Mouse (Mus musculus): ENCODE measurements at regions not wholly inside any gene's neighbourhood (a gene's known extent, or its start where the extent isn't known, plus 50 kb on each side); places are given as distances from the start of the nearest gene placed in this dataset.

GRCm38 (mm10) chr11:7562029-7562428, 348.3 kb upstream of the Igfbp3 start:
- no peak for ATAC-seq (ENCODE audit: low FRiP score, low read depth)
- no peak overlapping the region for H3K27ac ChIP-seq
- 30% methylated on average over 2 of the region's 2 CpGs for WGBS
- no peaks in the 10 kb centered on the region for H3K9me3 ChIP-seq
- H3K4me1 ChIP-seq = no peaks in the 10 kb centered on the region
- H3K27me3 ChIP-seq = no peaks in the 10 kb centered on the region
- no peak overlapping the region for H3K9ac ChIP-seq
- no peak overlapping the region for H3K4me3 ChIP-seq
- H3K36me3 ChIP-seq = no peaks in the 10 kb centered on the region
- no peak overlapping the region for H3K4me2 ChIP-seq (replicated peaks)

- WGBS = 59% methylated on average over 1 of the region's 1 CpGs
- H3K36me3 ChIP-seq = no peaks in the 10 kb centered on the region
- ATAC-seq (ENCODE audit: low FRiP score, low read depth) = no peak
- no peak overlapping the region for H3K4me3 ChIP-seq
- no peak overlapping the region for H3K9ac ChIP-seq
- H3K27me3 ChIP-seq = no peaks in the 10 kb centered on the region
- H3K4me1 ChIP-seq = no peaks in the 10 kb centered on the region
- H3K9me3 ChIP-seq = no peaks in the 10 kb centered on the region
- no peak overlapping the region for H3K27ac ChIP-seq
- H3K4me2 ChIP-seq (replicated peaks) = no peak overlapping the region
Measured at GRCm38 (mm10) chr11:7561437-7561836, 347.7 kb upstream of the Igfbp3 start.

- H3K4me3 ChIP-seq = no peak overlapping the region
- 76% methylated on average over 6 of the region's 6 CpGs for WGBS
- no peak overlapping the region for H3K27ac ChIP-seq
- no peaks in the 10 kb centered on the region for H3K36me3 ChIP-seq
- no peak overlapping the region for H3K4me2 ChIP-seq (replicated peaks)
- no peak overlapping the region for H3K9ac ChIP-seq
- H3K9me3 ChIP-seq = no peaks in the 10 kb centered on the region
- no peaks in the 10 kb centered on the region for H3K4me1 ChIP-seq
- no peaks in the 10 kb centered on the region for H3K27me3 ChIP-seq
- ATAC-seq (ENCODE audit: low FRiP score, low read depth) = no peak
Measured at GRCm38 (mm10) chr11:7555613-7556274, 342.0 kb upstream of the Igfbp3 start.

GRCm38 (mm10) chr11:7552154-7552553, 338.4 kb upstream of the Igfbp3 start:
- Histone ChIP-seq H3K4me1 (no peaks in the 10 kb centered on the region), H3K4me2 (replicated peaks) (no peak overlapping the region), H3K9ac (no peak overlapping the region), H3K4me3 (no peak overlapping the region), H3K27ac (no peak overlapping the region), H3K36me3 (no peaks in the 10 kb centered on the region), H3K27me3 (no peaks in the 10 kb centered on the region), H3K9me3 (no peaks in the 10 kb centered on the region)
- WGBS = 86% methylated on average over 3 of the region's 3 CpGs
- ATAC-seq (ENCODE audit: low FRiP score, low read depth) = no peak

- H3K36me3 ChIP-seq = no peaks in the 10 kb centered on the region
- H3K27me3 ChIP-seq = no peaks in the 10 kb centered on the region
- no peak overlapping the region for H3K4me3 ChIP-seq
- H3K27ac ChIP-seq = no peak overlapping the region
- H3K9ac ChIP-seq = no peak overlapping the region
- ATAC-seq (ENCODE audit: low FRiP score, low read depth) = no peak
- H3K4me1 ChIP-seq = no peaks in the 10 kb centered on the region
- H3K9me3 ChIP-seq = no peaks in the 10 kb centered on the region
- WGBS = 74% methylated on average over 2 of the region's 2 CpGs
- no peak overlapping the region for H3K4me2 ChIP-seq (replicated peaks)
Measured at GRCm38 (mm10) chr11:7547796-7548195, 334.1 kb upstream of the Igfbp3 start.

DNA sequence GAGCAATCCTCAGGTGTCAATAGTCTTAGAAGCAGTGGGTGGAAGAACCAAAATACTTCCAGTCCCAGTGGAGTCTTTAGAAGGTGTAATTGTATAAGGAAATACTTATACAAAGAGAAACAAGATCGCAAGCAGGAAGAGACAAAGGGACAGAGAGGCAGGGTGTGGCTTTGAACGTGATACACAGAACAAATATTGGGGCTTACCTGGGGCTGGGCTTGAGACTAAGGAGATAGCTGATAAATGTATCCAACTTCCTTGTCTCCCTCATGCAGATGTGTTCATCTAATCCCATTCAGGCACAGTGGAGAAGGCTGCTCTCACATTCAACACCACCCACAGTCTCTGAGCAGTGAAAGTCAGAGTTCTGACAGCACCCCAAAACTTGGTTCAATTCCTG, 331.9 kb upstream of the Igfbp3 start:
- WGBS = 65% methylated on average over 2 of the region's 2 CpGs
- Histone ChIP-seq H3K9ac (no peak overlapping the region), H3K36me3 (no peaks in the 10 kb centered on the region), H3K27me3 (no peaks in the 10 kb centered on the region), H3K4me2 (replicated peaks) (no peak overlapping the region), H3K4me1 (no peaks in the 10 kb centered on the region), H3K4me3 (no peak overlapping the region), H3K27ac (no peak overlapping the region), H3K9me3 (no peaks in the 10 kb centered on the region)
- ATAC-seq (ENCODE audit: low FRiP score, low read depth) = no peak

GRCm38 (mm10) chr11:7534590-7534989, 320.9 kb upstream of the Igfbp3 start:
- Histone ChIP-seq H3K9ac (no peak overlapping the region), H3K27me3 (no peaks in the 10 kb centered on the region), H3K27ac (no peak overlapping the region), H3K4me1 (0 out of 2 replicates have a peak, but pooled peaks cover 6% of the 10 kb centered on the region), H3K4me2 (replicated peaks) (no peak overlapping the region), H3K9me3 (peaks cover 11% of the 10 kb centered on the region), H3K4me3 (no peak overlapping the region), H3K36me3 (no peaks in the 10 kb centered on the region)
- no peak for ATAC-seq (ENCODE audit: low FRiP score, low read depth)
- 32% methylated on average over 2 of the region's 2 CpGs for WGBS

DNA sequence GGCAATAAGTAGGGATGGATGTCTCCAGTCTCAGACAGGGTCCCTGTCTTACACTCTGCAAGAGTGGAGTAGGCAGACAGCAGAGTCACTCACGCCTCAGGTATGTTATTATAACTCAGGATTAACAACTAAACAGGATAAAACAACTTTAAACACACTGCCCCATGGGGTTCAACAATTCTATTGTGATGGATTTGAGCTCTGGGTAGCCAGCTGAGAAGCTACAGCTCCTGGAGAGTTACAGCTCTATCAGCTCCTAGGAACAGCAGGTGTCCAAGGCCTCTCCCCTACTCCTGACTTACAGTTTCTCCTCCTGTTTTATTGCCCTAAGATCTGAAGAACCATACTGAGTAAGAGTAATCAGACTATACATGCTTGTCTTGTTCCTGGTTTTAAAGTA, 319.6 kb upstream of the Igfbp3 start:
- Histone ChIP-seq H3K9me3 (peaks cover 11% of the 10 kb centered on the region), H3K9ac (no peak overlapping the region), H3K36me3 (no peaks in the 10 kb centered on the region), H3K27me3 (no peaks in the 10 kb centered on the region), H3K4me3 (no peak overlapping the region), H3K4me2 (replicated peaks) (no peak overlapping the region), H3K27ac (no peak overlapping the region), H3K4me1 (0 out of 2 replicates have a peak, but pooled peaks cover 6% of the 10 kb centered on the region)
- no peak for ATAC-seq (ENCODE audit: low FRiP score, low read depth)
- WGBS = 34% methylated on average over 1 of the region's 1 CpGs

DNA sequence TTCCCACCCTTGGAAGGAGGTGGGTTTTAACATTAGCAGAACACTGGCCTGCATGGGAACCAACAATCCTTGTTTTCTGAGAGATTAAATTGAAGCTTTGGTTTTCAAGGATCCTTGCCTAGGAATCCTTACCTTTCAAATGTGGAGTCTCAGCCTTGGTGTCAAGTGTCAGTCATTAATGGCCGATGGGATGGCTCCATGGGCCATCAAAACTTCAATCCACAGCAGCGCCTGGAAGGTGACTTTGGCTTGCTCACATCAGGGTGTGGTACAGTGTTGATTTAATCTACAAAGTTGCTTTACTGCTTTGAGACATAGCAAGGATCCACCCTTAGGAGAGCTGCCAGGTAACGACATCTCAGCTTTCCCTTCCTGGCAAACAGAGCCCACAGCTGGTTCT, 318.1 kb upstream of the Igfbp3 start:
- 70% methylated on average over 3 of the region's 3 CpGs for WGBS
- no peaks in the 10 kb centered on the region for H3K36me3 ChIP-seq
- H3K9ac ChIP-seq = no peak overlapping the region
- 0 out of 2 replicates have a peak, but pooled peaks cover 6% of the 10 kb centered on the region for H3K4me1 ChIP-seq
- H3K9me3 ChIP-seq = peaks cover 8% of the 10 kb centered on the region
- H3K4me3 ChIP-seq = no peak overlapping the region
- no peak for ATAC-seq (ENCODE audit: low FRiP score, low read depth)
- H3K27me3 ChIP-seq = no peaks in the 10 kb centered on the region
- no peak overlapping the region for H3K4me2 ChIP-seq (replicated peaks)
- no peak overlapping the region for H3K27ac ChIP-seq

DNA sequence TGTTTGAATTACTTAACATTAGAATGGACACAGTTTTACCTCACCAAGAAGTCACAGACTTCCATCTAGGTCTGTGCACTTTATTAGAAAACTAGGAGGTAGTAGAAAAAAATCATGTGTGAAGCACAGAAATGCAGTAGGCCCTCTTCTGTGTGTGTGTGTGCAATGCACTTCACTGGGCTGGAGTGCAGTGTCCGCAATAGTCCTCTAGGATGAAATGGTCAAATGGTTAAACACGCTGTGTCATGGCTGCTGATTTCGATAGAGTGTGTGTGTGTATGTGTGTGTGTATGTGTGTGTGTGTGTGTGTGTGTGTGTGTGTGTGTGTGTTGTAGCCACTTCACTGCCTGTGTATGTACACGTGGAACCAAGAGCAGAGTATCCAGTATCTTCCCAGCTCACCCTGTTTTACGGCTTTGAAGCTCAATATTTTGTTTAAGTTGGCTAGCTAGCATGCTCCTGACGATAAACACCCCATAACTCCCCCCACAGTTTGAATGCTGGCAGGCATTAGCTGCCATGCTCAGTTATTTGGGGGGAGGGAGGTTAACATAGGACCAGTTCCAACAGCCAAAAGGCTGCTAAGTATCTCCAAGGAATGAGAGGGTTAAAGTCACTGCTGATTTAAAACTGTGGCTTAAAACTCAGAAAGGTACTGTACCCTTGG, 316.9 kb upstream of the Igfbp3 start:
- ATAC-seq (ENCODE audit: low FRiP score, low read depth) = peak; percentile 32; the same call in 1 of the 2 replicates

GRCm38 (mm10) chr11:7519556-7519955, 305.8 kb upstream of the Igfbp3 start:
- Histone ChIP-seq H3K27ac (no peak overlapping the region), H3K27me3 (no peaks in the 10 kb centered on the region), H3K36me3 (no peaks in the 10 kb centered on the region), H3K4me2 (replicated peaks) (no peak overlapping the region), H3K4me3 (no peak overlapping the region), H3K4me1 (no peaks in the 10 kb centered on the region), H3K9ac (no peak overlapping the region), H3K9me3 (0 out of 2 replicates have a peak, but pooled peaks cover 3% of the 10 kb centered on the region)
- WGBS = 58% methylated on average over 2 of the region's 2 CpGs
- ATAC-seq (ENCODE audit: low FRiP score, low read depth) = no peak

More for the DNA sequence above, 316.9 kb upstream of the Igfbp3 start:
- no peak overlapping the region for H3K4me3 ChIP-seq
- no peaks in the 10 kb centered on the region for H3K27me3 ChIP-seq
- no peak overlapping the region for H3K27ac ChIP-seq
- no peaks in the 10 kb centered on the region for H3K36me3 ChIP-seq
- 0 out of 2 replicates have a peak, but pooled peaks cover 6% of the 10 kb centered on the region for H3K4me1 ChIP-seq
- no peak overlapping the region for H3K4me2 ChIP-seq (replicated peaks)
- no peak overlapping the region for H3K9ac ChIP-seq
- no peaks in the 10 kb centered on the region for H3K9me3 ChIP-seq
- WGBS = 65% methylated on average over 6 of the region's 6 CpGs

- Histone ChIP-seq H3K9ac (no peak overlapping the region), H3K36me3 (no peaks in the 10 kb centered on the region), H3K27ac (no peak overlapping the region), H3K4me1 (no peaks in the 10 kb centered on the region), H3K4me3 (no peak overlapping the region), H3K4me2 (replicated peaks) (no peak overlapping the region), H3K27me3 (no peaks in the 10 kb centered on the region), H3K9me3 (no peaks in the 10 kb centered on the region)
- WGBS = 82% methylated on average over 5 of the region's 5 CpGs
- no peak for ATAC-seq (ENCODE audit: low FRiP score, low read depth)
Measured at GRCm38 (mm10) chr11:7508861-7509260, 295.1 kb upstream of the Igfbp3 start.
